Mouse (Mus musculus): ENCODE results near the gene Coro1b. TPM values are rescaled to one million over a fixed set of nuclear protein-coding genes. Genes with fewer than 3 reads are reported as not detected.

Gene Coro1b
- total and polyA plus RNA-seq, 2 experiments from 2014 or later, result 95.2 to 116 TPM

GRCm38 (mm10) chr19:4155223-4156072, 7.0 kb downstream of the Coro1b start:
- H3K9ac ChIP-seq (replicated peaks; ENCODE audit: low read length, poor library complexity, severe bottlenecking), result no peak overlapping the region
- H3K27ac ChIP-seq (ENCODE audit: low read depth, low read length), result no peak overlapping the region
- ATAC-seq (ENCODE audit: low FRiP score), result no peak
- WGBS, result 78% methylated on average over 6 of the region's 6 CpGs
- no peaks in the 10 kb centered on the region for H3K4me1 ChIP-seq (ENCODE audit: insufficient read depth, low read length)
- H3K4me3 ChIP-seq (ENCODE audit: low read depth, low read length), result no peak overlapping the region
- no peak for TF ChIP-seq CTCF (IDR thresholded peaks at IDR 0.05)
- H3K27me3 ChIP-seq (ENCODE audit: insufficient read depth, low read length), result no peaks in the 10 kb centered on the region
- DNase-seq (ENCODE audit: low spot score), result no peak
- peaks cover 65% of the 10 kb centered on the region for H3K36me3 ChIP-seq (ENCODE audit: insufficient read depth, low read length)
- no peaks in the 10 kb centered on the region for H3K9me3 ChIP-seq (ENCODE audit: low read length)
- H3K4me2 ChIP-seq (ENCODE audit: low read depth, low read length, poor library complexity, severe bottlenecking), result no peak overlapping the region

GRCm38 (mm10) chr19:4156073-4156579, 7.7 kb downstream of the Coro1b start:
- H3K9me3 ChIP-seq (ENCODE audit: low read length), result no peaks in the 10 kb centered on the region
- no peaks in the 10 kb centered on the region for H3K27me3 ChIP-seq (ENCODE audit: insufficient read depth, low read length)
- no peak for ATAC-seq (ENCODE audit: low FRiP score)
- H3K4me3 ChIP-seq (ENCODE audit: low read depth, low read length), result no peak overlapping the region
- H3K4me1 ChIP-seq (ENCODE audit: insufficient read depth, low read length), result no peaks in the 10 kb centered on the region
- no peak overlapping the region for H3K4me2 ChIP-seq (ENCODE audit: low read depth, low read length, poor library complexity, severe bottlenecking)
- no peak overlapping the region for H3K27ac ChIP-seq (ENCODE audit: low read depth, low read length)
- 69% methylated on average over 20 of the region's 20 CpGs for WGBS
- no peak for DNase-seq (ENCODE audit: low spot score)
- H3K36me3 ChIP-seq (ENCODE audit: insufficient read depth, low read length), result peaks cover 65% of the 10 kb centered on the region
- H3K9ac ChIP-seq (replicated peaks; ENCODE audit: low read length, poor library complexity, severe bottlenecking), result 0 out of 2 replicates have a peak overlapping the region, but pooled peaks have one; percentile 8
- TF ChIP-seq CTCF (IDR thresholded peaks at IDR 0.05), result no peak

- H3K27me3 ChIP-seq (ENCODE audit: insufficient read depth, low read length), result no peaks in the 10 kb centered on the region
- no peak overlapping the region for H3K9ac ChIP-seq (replicated peaks; ENCODE audit: low read length, poor library complexity, severe bottlenecking)
- no peak overlapping the region for H3K4me2 ChIP-seq (ENCODE audit: low read depth, low read length, poor library complexity, severe bottlenecking)
- no peak for TF ChIP-seq CTCF (IDR thresholded peaks at IDR 0.05)
- 95% methylated on average over 12 of the region's 12 CpGs for WGBS
- no peak for ATAC-seq (ENCODE audit: low FRiP score)
- H3K36me3 ChIP-seq (ENCODE audit: insufficient read depth, low read length), result peaks cover 65% of the 10 kb centered on the region
- no peak overlapping the region for H3K27ac ChIP-seq (ENCODE audit: low read depth, low read length)
- no peak overlapping the region for H3K4me3 ChIP-seq (ENCODE audit: low read depth, low read length)
- H3K4me1 ChIP-seq (ENCODE audit: insufficient read depth, low read length), result no peaks in the 10 kb centered on the region
- no peaks in the 10 kb centered on the region for H3K9me3 ChIP-seq (ENCODE audit: low read length)
- DNase-seq (ENCODE audit: low spot score), result no peak
Measured at GRCm38 (mm10) chr19:4156771-4157170, 8.4 kb downstream of the Coro1b start.

GRCm38 (mm10) chr19:4159049-4159448, 10.6 kb downstream of the Coro1b start:
- Histone ChIP-seq H3K4me1 (ENCODE audit: insufficient read depth, low read length) (peaks cover 6% of the 10 kb centered on the region; the same call in 1 of the 2 replicates), H3K4me2 (ENCODE audit: low read depth, low read length, poor library complexity, severe bottlenecking) (no peak overlapping the region), H3K9ac (replicated peaks; ENCODE audit: low read length, poor library complexity, severe bottlenecking) (no peak overlapping the region), H3K9me3 (ENCODE audit: low read length) (no peaks in the 10 kb centered on the region), H3K36me3 (ENCODE audit: insufficient read depth, low read length) (peaks cover 53% of the 10 kb centered on the region), H3K27me3 (ENCODE audit: insufficient read depth, low read length) (no peaks in the 10 kb centered on the region), H3K27ac (ENCODE audit: low read depth, low read length) (no peak overlapping the region), H3K4me3 (ENCODE audit: low read depth, low read length) (no peak overlapping the region)
- DNase-seq (ENCODE audit: low spot score) (no peak), ATAC-seq (ENCODE audit: low FRiP score) (no peak)
- TF ChIP-seq CTCF (IDR thresholded peaks at IDR 0.05), result no peak
- 98% methylated on average over 8 of the region's 8 CpGs for WGBS

GRCm38 (mm10) chr19:4162646-4163542, 14.5 kb downstream of the Coro1b start, which contains the start of gene Rps6kb2:
TSS of gene Rps6kb2 (minus strand) at chr19:4163354.
- Histone ChIP-seq H3K9me3 (ENCODE audit: low read length) (no peaks in the 10 kb centered on the region), H3K4me2 (ENCODE audit: low read depth, low read length, poor library complexity, severe bottlenecking) (peak within 1 kb of the TSS; percentile 91), H3K4me1 (ENCODE audit: insufficient read depth, low read length) (peaks cover 6% of the 10 kb centered on the region; the same call in 1 of the 2 replicates), H3K36me3 (ENCODE audit: insufficient read depth, low read length) (peaks cover 32% of the 10 kb centered on the region), H3K4me3 (ENCODE audit: low read depth, low read length) (peak within 1 kb of the TSS; percentile 69), H3K27ac (ENCODE audit: low read depth, low read length) (peak within 1 kb of the TSS; percentile 71), H3K27me3 (ENCODE audit: insufficient read depth, low read length) (no peaks in the 10 kb centered on the region), H3K9ac (replicated peaks; ENCODE audit: low read length, poor library complexity, severe bottlenecking) (peak within 1 kb of the TSS; percentile 76)
- WGBS, result 6% methylated on average over 42 of the region's 42 CpGs
- ATAC-seq (ENCODE audit: low FRiP score), result peak; percentile 86
- peak; percentile 99 for DNase-seq (ENCODE audit: low spot score)
- TF ChIP-seq CTCF (IDR thresholded peaks at IDR 0.05), result no peak

All from midbrain, postnatal 0 days (tissue).